8 mouse cellular contexts compared by ENCODE assay signal in the genomic region with DNA sequence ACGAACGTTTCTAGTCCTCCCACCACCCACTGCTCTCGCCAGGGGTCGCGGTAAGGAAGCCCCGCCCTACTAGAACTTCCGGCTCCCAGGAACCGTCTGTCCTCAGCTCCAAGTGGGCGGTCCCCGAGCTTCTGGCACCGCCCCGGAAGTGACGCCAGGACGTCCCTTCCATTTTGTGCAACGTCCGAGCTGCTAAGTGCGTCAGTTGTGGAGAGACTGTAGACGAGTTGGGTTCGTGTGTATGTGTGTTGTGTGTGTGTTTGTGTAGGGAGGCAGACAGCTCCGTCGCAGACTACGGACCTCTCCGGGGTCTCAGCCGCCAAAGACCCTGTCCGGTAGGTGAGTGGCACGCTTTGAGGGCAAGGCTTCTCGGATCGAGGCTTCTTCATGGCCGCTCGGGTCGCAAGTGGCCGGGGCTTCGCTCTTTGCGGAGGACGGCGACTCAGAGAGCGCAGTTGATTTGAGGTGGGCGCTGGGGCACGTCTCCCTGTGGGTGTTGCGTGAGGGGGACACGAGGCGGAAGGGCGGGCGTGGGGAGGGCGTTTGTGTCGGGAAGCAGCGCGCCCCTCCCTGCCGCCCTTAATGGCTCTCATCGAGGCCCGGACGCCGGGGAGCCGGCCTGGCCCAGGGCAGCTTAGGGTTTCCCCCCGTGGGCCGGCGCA. TPM values are rescaled to one million over a fixed set of nuclear protein-coding genes. Genes with fewer than 3 reads are reported as not detected.
DNase-seq lines count a peak whose midpoint lies in the region; ATAC-seq and TF ChIP-seq lines count a peak whose summit lies in the region.

Gene Srsf5 (plus strand): TSS at position 171 of the 662 bp plus-strand sequence.

- peak; percentile 94 for ATAC-seq in kidney, embryonic 14.5 days (ENCODE audit: low FRiP score, low TSS enrichment)
- ATAC-seq in limb, embryonic 15.5 days (ENCODE audit: insufficient number of reproducible peaks, low FRiP score, low TSS enrichment, low read depth): peak; percentile 94

- peak within 1 kb of the TSS; percentile 69 for H3K27ac ChIP-seq in bone marrow macrophage, adult 2 months (ENCODE audit: insufficient read depth, low read depth, low read length)
- peak within 1 kb of the TSS; percentile 86 for H3K27ac ChIP-seq in embryonic fibroblast, embryonic 13.5 days (ENCODE audit: insufficient read depth, low read length)
- H3K27ac ChIP-seq in kidney, embryonic 14.5 days (ENCODE audit: low read depth, low read length): peak within 1 kb of the TSS; percentile 91
- peak within 1 kb of the TSS; percentile 99 for H3K27ac ChIP-seq in limb, embryonic 15.5 days

- peak within 1 kb of the TSS; percentile 95 for H3K9ac ChIP-seq in kidney, embryonic 14.5 days (ENCODE audit: low read depth, low read length)
- peak within 1 kb of the TSS; percentile 93 for H3K9ac ChIP-seq in limb, embryonic 15.5 days

- WGBS in kidney, embryonic 14.5 days: under 1% methylated on average over 54 of the region's 57 CpGs
- WGBS in limb, embryonic 15.5 days: under 1% methylated on average over 57 of the region's 57 CpGs

- peak within 1 kb of the TSS; percentile 63 for H3K4me2 ChIP-seq in kidney, embryonic 14.5 days (replicated peaks; ENCODE audit: low read depth, low read length)
- H3K4me2 ChIP-seq in limb, embryonic 15.5 days: peak within 1 kb of the TSS; percentile 54

- peaks cover 15% of the 10 kb centered on the region for H3K4me1 ChIP-seq in bone marrow macrophage, adult 2 months (ENCODE audit: control insufficient read depth, insufficient read depth, low read length)
- peaks cover 6% of the 10 kb centered on the region for H3K4me1 ChIP-seq in embryonic fibroblast, embryonic 13.5 days (ENCODE audit: control insufficient read depth, insufficient read depth, low read length)
- H3K4me1 ChIP-seq in kidney, embryonic 14.5 days (ENCODE audit: control insufficient read depth, insufficient read depth, low read length): no peaks in the 10 kb centered on the region
- H3K4me1 ChIP-seq in limb, embryonic 15.5 days: peaks cover 18% of the 10 kb centered on the region

- H3K9me3 ChIP-seq in kidney, embryonic 14.5 days (ENCODE audit: control insufficient read depth, low read length): no peaks in the 10 kb centered on the region
- no peaks in the 10 kb centered on the region for H3K9me3 ChIP-seq in limb, embryonic 15.5 days

- no peak for TF ChIP-seq POLR2A in bone marrow macrophage, adult 2 months (IDR thresholded peaks at IDR 0.05; ENCODE audit: borderline replicate concordance, low read depth, low read length)
- TF ChIP-seq POLR2A in embryonic fibroblast, embryonic 13.5 days (IDR thresholded peaks at IDR 0.05; ENCODE audit: low read depth, low read length): peak; percentile 100

- peak within 1 kb of the TSS; percentile 69 for H3K4me3 ChIP-seq in bone marrow macrophage, adult 2 months (ENCODE audit: insufficient read depth, low read length)
- peak within 1 kb of the TSS; percentile 92 for H3K4me3 ChIP-seq in embryonic fibroblast, embryonic 13.5 days (ENCODE audit: insufficient read depth, low read length)
- peak within 1 kb of the TSS; percentile 86 for H3K4me3 ChIP-seq in kidney, embryonic 14.5 days (ENCODE audit: low read length)
- H3K4me3 ChIP-seq in limb, embryonic 15.5 days: peak within 1 kb of the TSS; percentile 95

- no peaks in the 10 kb centered on the region for H3K27me3 ChIP-seq in kidney, embryonic 14.5 days (ENCODE audit: control insufficient read depth, insufficient read depth, low read length)
- H3K27me3 ChIP-seq in limb, embryonic 15.5 days: no peaks in the 10 kb centered on the region

- no peak for TF ChIP-seq CTCF in bone marrow macrophage, adult 2 months (IDR thresholded peaks at IDR 0.05; ENCODE audit: low read depth, low read length)
- TF ChIP-seq CTCF in embryonic fibroblast, embryonic 13.5 days (IDR thresholded peaks at IDR 0.05; ENCODE audit: borderline replicate concordance, insufficient read depth, low read length): no peak

- H3K36me3 ChIP-seq in kidney, embryonic 14.5 days (ENCODE audit: control insufficient read depth, insufficient read depth, low read length): peaks cover 31% of the 10 kb centered on the region
- peaks cover 28% of the 10 kb centered on the region for H3K36me3 ChIP-seq in limb, embryonic 15.5 days

- peak; percentile 98 for DNase-seq in A20 (ENCODE audit: low read depth, low spot score)
- peak; percentile 97 to 98 for DNase-seq in heart, adult 9 months (ENCODE audit: low spot score in 2 of 2)
- DNase-seq in monocyte, adult 2 months (ENCODE audit: low read depth in 1 of 2, low spot score in 2 of 2): peak; percentile 93 to 98
- peak; percentile 98 to 99 for DNase-seq in spleen, postnatal 36 days (ENCODE audit: low spot score in 2 of 2)

RNA-seq across cellular contexts. Expression of gene Srsf5, which starts in this region (rescaled TPM):
- 556 and 652 TPM in 2 replicates for polyA plus RNA-seq in bone marrow macrophage, adult 2 months (2012; ENCODE audit: insufficient read depth, insufficient read length, missing spikeins)
- polyA plus RNA-seq in embryonic fibroblast, embryonic 13.5 days (2011; ENCODE audit: insufficient read length, low read depth, missing spikeins): 457 and 480 TPM in 2 replicates
- 332 and 349 TPM in 2 replicates for polyA plus RNA-seq in kidney, embryonic 14.5 days (2014; fragmentation: Nextera tagmentation; extraction: Ambion mirVana)
- polyA plus RNA-seq in limb, embryonic 15.5 days (2015; fragmentation: Nextera tagmentation; extraction: Ambion mirVana): 566 and 598 TPM in 2 replicates

Comparison
In these comparisons a context has a peak if more than half of its experiments do, and no peak if none do; other contexts are left out.
1. Peak in every context shown above with its lines: DNase-seq, ATAC-seq, H3K4me3 ChIP-seq and H3K27ac ChIP-seq.